Mouse (Mus musculus) heart, embryonic 14.5 days (tissue): ENCODE measurements around the gene Ccr10. TPM values are rescaled to one million over a fixed set of nuclear protein-coding genes. Genes with fewer than 3 reads are reported as not detected.

ENCODE experiments used
- ATAC-seq: fragments of 200-750 bp; cut with Nextera tagmentation; 2 replicates; pipeline ENCODE4 v1.8.0; 2017; ENCODE audit warnings: low read depth, moderate TSS enrichment; ENCODE audit not compliant: insufficient number of reproducible peaks, insufficient read depth, low FRiP score
- H3K27ac ChIP-seq, 2 experiments: fragments of 200-500 bp in 1 of 2; fragments of 300-500 bp in 1 of 2; sonication (generic) in 1 of 2; replicated peaks in 1 of 2; 2 replicates each; pipeline ENCODE4 v1.5.1; 2012 to 2014; ENCODE audit warnings: low read depth in 2 of 2, low read length in 2 of 2, control low read depth in 1 of 2, mild to moderate bottlenecking in 1 of 2, mixed read lengths in 1 of 2; ENCODE audit not compliant: control insufficient read depth in 1 of 2, insufficient read depth in 1 of 2
- H3K27me3 ChIP-seq: fragments of 300-500 bp; sonication (generic); 2 replicates; pipeline ENCODE4 v1.6.1; 2014; ENCODE audit warnings: mild to moderate bottlenecking, low read length, control low read depth; ENCODE audit not compliant: control insufficient read depth, insufficient read depth
- H3K36me3 ChIP-seq: fragments of 300-500 bp; sonication (generic); 2 replicates; pipeline ENCODE4 v1.6.1; 2014; ENCODE audit warnings: mild to moderate bottlenecking, control low read depth, low read length, mixed read lengths; ENCODE audit not compliant: control insufficient read depth, insufficient read depth
- H3K4me1 ChIP-seq, 2 experiments: fragments of 200-500 bp in 1 of 2; fragments of 300-500 bp in 1 of 2; sonication (generic) in 1 of 2; 2 replicates each; pipeline ENCODE4 v1.6.1; 2012 to 2014; ENCODE audit warnings: low read length in 2 of 2, control low read depth in 1 of 2, mixed read lengths in 1 of 2; ENCODE audit not compliant: control insufficient read depth in 2 of 2, insufficient read depth in 2 of 2
- H3K4me2 ChIP-seq: fragments of 300-500 bp; sonication (generic); 2 replicates; pipeline ENCODE4 v1.6.1; 2014; ENCODE audit warnings: mild to moderate bottlenecking, low read length
- H3K4me3 ChIP-seq, 2 experiments: fragments of 200-500 bp in 1 of 2; fragments of 300-500 bp in 1 of 2; sonication (generic) in 1 of 2; 2 replicates each; pipeline ENCODE4 v1.5.1; 2012 to 2014; ENCODE audit warnings: low read length in 2 of 2, mild to moderate bottlenecking in 2 of 2, control low read depth in 1 of 2, low read depth in 1 of 2, moderate library complexity in 1 of 2; ENCODE audit not compliant: control insufficient read depth in 1 of 2, insufficient read depth in 1 of 2
- H3K9ac ChIP-seq: fragments of 300-500 bp; sonication (generic); 2 replicates; pipeline ENCODE4 v1.6.1; 2014; ENCODE audit warnings: mild to moderate bottlenecking, low read length
- H3K9me3 ChIP-seq: fragments of 300-500 bp; sonication (generic); 2 replicates; pipeline ENCODE4 v1.6.1; 2016; ENCODE audit warnings: low read length, control low read depth; ENCODE audit not compliant: control insufficient read depth
- WGBS: fragments of 180-500 bp; shearing (Covaris S2); extraction: QIAGEN DNeasy Blood & Tissue Kit; methylation state at CpG from one replicate; pipeline ENCODE4 v1.1.7; 2014; 5-methylcytosine and 5-hydroxymethylcytosine counted together
- polyA plus RNA-seq: library from polyadenylated mRNA; unstranded; fragments of >200 nt; fragmentation: Nextera tagmentation; extraction: Ambion mirVana; gene quantifications from 2 replicates; pipeline ENCODE4 v1.2.1, GENCODE M21; 2014

Ccr10 gene
- polyA plus RNA-seq, 1 experiment from 2014 or later, result not detected

DNA sequence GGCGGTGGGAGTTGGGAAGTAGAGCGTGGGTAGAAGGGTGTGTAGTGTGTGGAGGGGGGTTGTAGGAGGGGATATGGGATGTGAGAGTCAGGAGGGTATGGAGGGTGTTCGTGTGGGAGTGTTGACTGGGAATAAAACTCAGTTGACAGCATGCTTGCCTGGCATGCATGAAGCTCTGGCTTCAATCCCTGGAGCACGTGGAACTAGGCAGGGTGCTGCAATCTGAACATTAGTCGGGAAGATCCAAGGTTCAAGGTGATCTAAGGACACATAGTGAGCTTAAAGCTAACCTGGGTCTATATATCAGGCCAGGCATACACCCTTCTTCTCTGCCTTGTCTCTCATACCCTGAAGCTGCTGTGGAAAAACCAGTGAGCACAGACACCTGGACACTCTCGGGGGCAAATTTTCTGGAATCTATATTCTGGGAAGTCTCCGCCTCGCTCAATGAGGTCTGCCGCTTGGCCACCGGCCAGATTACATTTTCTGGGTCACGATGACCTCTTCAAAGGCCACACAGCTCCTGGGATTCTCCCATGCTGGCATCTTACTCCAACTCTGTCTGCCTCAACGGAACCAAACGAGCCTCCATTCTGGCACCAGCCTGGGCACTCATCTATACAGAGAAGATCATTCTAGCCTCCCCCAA is 40.9 kb downstream of the Ccr10 start:
- Histone ChIP-seq H3K36me3 (no peaks in the 10 kb centered on the region), H3K9ac (peak overlapping the region; percentile 14; the same call in 1 of the 2 replicates), H3K4me2 (no peak overlapping the region), H3K27me3 (no peaks in the 10 kb centered on the region), H3K9me3 (no peaks in the 10 kb centered on the region), H3K27ac (no peak overlapping the region), H3K4me3 (no peak overlapping the region), H3K4me1 (peaks cover 17 to 23% of the 10 kb centered on the region in 2 experiments; a peak in 3 of 4 replicates)
- 54% methylated on average over 13 of the region's 13 CpGs for WGBS
- ATAC-seq, result no peak

GRCm38 (mm10) chr11:101133037-101133436 is 42.2 kb downstream of the Ccr10 start:
- no peak overlapping the region for H3K9ac ChIP-seq
- H3K27me3 ChIP-seq, result no peaks in the 10 kb centered on the region
- no peak overlapping the region for H3K27ac ChIP-seq
- peaks cover 13 to 19% of the 10 kb centered on the region in 2 experiments; a peak in 3 of 4 replicates for H3K4me1 ChIP-seq
- no peak for ATAC-seq
- WGBS, result 49% methylated on average over 12 of the region's 12 CpGs
- H3K9me3 ChIP-seq, result no peaks in the 10 kb centered on the region
- H3K4me3 ChIP-seq, result no peak overlapping the region
- no peak overlapping the region for H3K4me2 ChIP-seq
- no peaks in the 10 kb centered on the region for H3K36me3 ChIP-seq

DNA sequence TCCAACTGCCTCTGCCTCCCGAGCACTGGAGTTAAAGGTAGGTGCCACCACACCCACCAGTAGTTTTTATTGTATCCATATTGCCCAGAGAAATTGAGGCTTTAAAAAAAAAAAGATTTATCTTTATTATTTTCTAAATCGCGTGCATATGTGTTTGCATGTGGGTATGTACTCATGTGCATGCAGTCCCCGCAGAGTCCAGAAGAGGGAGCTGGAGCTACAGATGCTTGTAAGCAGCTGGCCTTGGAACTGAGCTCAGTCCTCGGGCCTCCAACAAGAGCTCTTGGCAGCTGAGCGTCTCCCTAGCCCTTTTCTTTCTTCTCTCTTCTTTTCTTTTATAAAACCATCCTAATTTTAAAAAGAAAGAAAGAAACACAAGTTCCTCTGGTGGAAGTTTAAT is 43.5 kb downstream of the Ccr10 start:
- Histone ChIP-seq H3K36me3 (peaks cover 4% of the 10 kb centered on the region), H3K4me2 (no peak overlapping the region), H3K27me3 (no peaks in the 10 kb centered on the region), H3K4me1 (peaks cover 13 to 19% of the 10 kb centered on the region in 2 experiments; a peak in 3 of 4 replicates), H3K9ac (no peak overlapping the region), H3K9me3 (no peaks in the 10 kb centered on the region), H3K4me3 (no peak overlapping the region), H3K27ac (no peak overlapping the region)
- WGBS, result 83% methylated on average over 6 of the region's 6 CpGs
- ATAC-seq, result no peak

DNA sequence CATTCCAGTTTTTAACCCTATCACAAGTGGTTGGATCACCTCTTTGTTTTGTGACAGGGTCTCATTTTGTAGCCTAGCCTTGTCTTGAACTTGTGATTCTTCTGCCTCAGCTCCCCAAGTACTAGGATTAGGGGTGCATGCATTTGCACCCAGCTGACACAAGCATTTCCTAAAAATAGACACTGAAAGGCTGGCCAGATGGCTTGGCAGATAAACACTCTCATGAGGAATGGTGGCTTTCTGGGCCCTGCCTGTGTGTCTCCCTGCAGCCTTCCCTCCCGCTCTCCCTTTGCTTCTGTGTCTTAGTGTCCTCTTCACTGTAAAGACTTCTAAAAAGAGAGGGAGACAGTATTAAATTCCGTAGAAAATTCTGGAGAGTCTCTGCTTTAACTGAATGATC is 44.1 kb downstream of the Ccr10 start:
- no peak overlapping the region for H3K4me2 ChIP-seq
- H3K36me3 ChIP-seq, result peaks cover 9% of the 10 kb centered on the region
- no peak overlapping the region for H3K9ac ChIP-seq
- 87% methylated on average over 2 of the region's 2 CpGs for WGBS
- H3K27me3 ChIP-seq, result no peaks in the 10 kb centered on the region
- H3K4me3 ChIP-seq, result no peak overlapping the region
- H3K27ac ChIP-seq, result peak overlapping the region in 1 of 2 experiments; percentile 79; a peak in 2 of 4 replicates
- H3K9me3 ChIP-seq, result no peaks in the 10 kb centered on the region
- peaks cover 13 to 19% of the 10 kb centered on the region in 2 experiments; a peak in 3 of 4 replicates for H3K4me1 ChIP-seq
- ATAC-seq, result no peak

DNA sequence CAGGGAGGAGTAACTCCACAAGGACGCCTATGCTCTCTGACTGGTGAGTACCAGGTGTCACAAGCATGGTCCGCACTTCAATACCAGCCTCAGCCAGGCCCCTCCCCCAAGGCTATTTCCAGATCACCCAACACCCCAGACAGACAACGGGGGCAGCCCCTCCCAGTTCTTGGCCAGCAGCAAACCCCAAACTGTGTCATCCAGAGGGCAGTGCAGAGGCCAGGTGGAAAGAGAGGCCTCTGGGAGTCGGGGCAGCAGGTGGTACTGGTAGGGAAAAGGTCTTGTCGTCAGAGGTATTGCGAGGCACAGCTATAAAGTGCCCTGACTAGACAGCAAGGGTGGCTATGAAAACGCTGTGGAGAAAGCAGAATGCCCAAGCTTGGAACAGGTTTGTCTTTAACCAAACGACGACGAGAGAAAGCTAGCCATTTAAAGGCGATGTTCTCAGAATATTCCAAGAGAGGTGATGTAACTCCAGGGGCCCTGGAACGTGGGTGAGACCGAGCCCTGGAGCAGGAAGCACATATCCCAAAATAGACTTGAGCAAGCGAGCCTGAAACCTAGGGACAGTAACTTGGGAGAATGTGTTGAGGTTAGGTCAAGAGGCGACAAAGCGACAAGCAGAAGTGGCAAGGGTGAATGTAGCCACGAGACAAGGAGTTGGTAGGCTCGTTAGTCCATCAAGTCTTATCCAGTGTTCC is 45.0 kb downstream of the Ccr10 start:
- Histone ChIP-seq H3K9ac (0 out of 2 replicates have a peak overlapping the region, but pooled peaks have one; percentile 4), H3K27me3 (no peaks in the 10 kb centered on the region), H3K4me1 (peaks cover 13 to 19% of the 10 kb centered on the region in 2 experiments; a peak in 3 of 4 replicates), H3K4me2 (peak overlapping the region; percentile 28), H3K27ac (peak overlapping the region; percentile 79 to 90), H3K9me3 (no peaks in the 10 kb centered on the region), H3K4me3 (no peak overlapping the region), H3K36me3 (peaks cover 19% of the 10 kb centered on the region)
- 14% methylated on average over 18 of the region's 18 CpGs for WGBS
- peak; percentile 64 for ATAC-seq

- H3K4me3 ChIP-seq, result no peak overlapping the region
- H3K4me2 ChIP-seq, result no peak overlapping the region
- H3K27ac ChIP-seq, result peak overlapping the region in 1 of 2 experiments; percentile 50; a peak in 1 of 4 replicates
- H3K27me3 ChIP-seq, result no peaks in the 10 kb centered on the region
- peaks cover 11 to 15% of the 10 kb centered on the region in 2 experiments; a peak in 3 of 4 replicates for H3K4me1 ChIP-seq
- peaks cover 24% of the 10 kb centered on the region for H3K36me3 ChIP-seq
- ATAC-seq, result no peak
- no peaks in the 10 kb centered on the region for H3K9me3 ChIP-seq
- H3K9ac ChIP-seq, result no peak overlapping the region
- WGBS, result 78% methylated on average over 11 of the region's 11 CpGs
These were observed 46.2 kb downstream of the Ccr10 start for GRCm38 (mm10) chr11:101128996-101129577.

DNA sequence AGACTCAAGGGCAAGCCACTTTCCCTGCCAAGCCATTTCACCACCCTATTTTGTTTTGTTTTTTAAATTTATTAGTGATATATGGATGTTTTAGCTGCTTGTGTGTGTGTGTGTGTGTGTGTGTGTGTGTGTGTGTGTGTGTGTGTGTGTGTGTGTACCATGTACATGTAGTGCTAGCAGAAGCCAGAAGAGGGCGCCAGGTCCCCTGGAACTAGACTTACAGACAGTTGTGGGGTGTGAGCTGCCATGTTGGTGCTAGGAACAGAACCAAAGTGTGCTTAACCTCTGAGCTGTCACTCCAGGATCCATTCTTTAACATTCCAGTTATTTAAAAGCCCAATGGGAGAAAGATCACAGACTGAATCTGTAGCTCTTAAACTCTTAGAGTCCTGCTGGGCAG is 48.2 kb downstream of the Ccr10 start:
- WGBS, result 67% methylated on average over 1 of the region's 1 CpGs
- Histone ChIP-seq H3K9ac (no peak overlapping the region), H3K36me3 (peaks cover 44% of the 10 kb centered on the region), H3K9me3 (no peaks in the 10 kb centered on the region), H3K27ac (no peak overlapping the region), H3K4me2 (no peak overlapping the region), H3K4me3 (no peak overlapping the region), H3K4me1 (peaks cover 11 to 15% of the 10 kb centered on the region in 2 experiments; a peak in 3 of 4 replicates), H3K27me3 (no peaks in the 10 kb centered on the region)
- ATAC-seq, result no peak
